Mouse (Mus musculus) small intestine, adult 2 months (tissue): Measurements from ENCODE around the gene Mgat4d.

ENCODE experiments used
- CTCF ChIP-seq: fragments of 200-500 bp; IDR thresholded peaks from 2 replicates; pipeline ENCODE4 v1.5.1; 2012; ENCODE audit warnings: low read depth, mild to moderate bottlenecking, control low read depth, inconsistent platforms, low read length, moderate library complexity, mixed read lengths; ENCODE audit not compliant: insufficient replicate concordance, insufficient read length; ENCODE audit errors: extremely low read depth
- POLR2A ChIP-seq: fragments of 200-500 bp; IDR thresholded peaks from 2 replicates; pipeline ENCODE4 v1.6.1; 2012; ENCODE audit warnings: low read depth, mild to moderate bottlenecking, control low read depth, inconsistent platforms, low read length, moderate library complexity

GRCm38 (mm10) chr8:83363156-83363769 is 15.0 kb downstream of the Mgat4d start:
- TF ChIP-seq POLR2A: no peak
- TF ChIP-seq CTCF: no peak
